Mouse (Mus musculus) adrenal gland, postnatal 10 days (tissue): ENCODE data around the gene Dapk1. TPM values are rescaled to one million over a fixed set of nuclear protein-coding genes. Genes with fewer than 3 reads are reported as not detected.

Experiments used
- DNase-seq: peaks from one replicate; pipeline ENCODE4 v3.0.0; 2021; ENCODE audit warnings: mixed read lengths
- total RNA-seq, 2 experiments: library from RNA; stranded (reverse); gene quantifications; 2 replicates each; pipeline ENCODE4 v1.2.3; 2021

Gene Dapk1
- total RNA-seq, 2 experiments from 2014 or later: 27.8 to 29.7 TPM

- no peak for DNase-seq
Measured at GRCm38 (mm10) chr13:60812768-60813167, 211.0 kb downstream of the Dapk1 start.

Other genes with a start within 250 kb of the Dapk1 start
- gene BC051665, start 184.4 kb downstream of the Dapk1 start, total RNA-seq: not detected
- gene Ctsll3, start 200.9 kb downstream of the Dapk1 start, total RNA-seq: not detected